Mouse (Mus musculus) gastrocnemius, postnatal 36 days (tissue): ENCODE data around the gene Cpne6. TPM values are rescaled to one million over a fixed set of nuclear protein-coding genes. Genes with fewer than 3 reads are reported as not detected.
A peak's percentile ranks its signal among the peaks of the same experiment; 100 is the strongest.

Experiments
- DNase-seq, 2 experiments: peaks; one replicate each; pipeline ENCODE4 v3.0.0; 2022
- intact Hi-C: fragments of 180-260 bp; cut with DNase I; formaldehyde crosslinking; loops from one replicate; pipeline ENCODE4 v1.15.1; 2025
- total RNA-seq, 2 experiments: library from RNA; stranded (reverse); gene quantifications; 2 replicates each; pipeline ENCODE4 v1.2.3; 2021

Cpne6 gene
- total RNA-seq, 2 experiments from 2014 or later, result not detected

DNA sequence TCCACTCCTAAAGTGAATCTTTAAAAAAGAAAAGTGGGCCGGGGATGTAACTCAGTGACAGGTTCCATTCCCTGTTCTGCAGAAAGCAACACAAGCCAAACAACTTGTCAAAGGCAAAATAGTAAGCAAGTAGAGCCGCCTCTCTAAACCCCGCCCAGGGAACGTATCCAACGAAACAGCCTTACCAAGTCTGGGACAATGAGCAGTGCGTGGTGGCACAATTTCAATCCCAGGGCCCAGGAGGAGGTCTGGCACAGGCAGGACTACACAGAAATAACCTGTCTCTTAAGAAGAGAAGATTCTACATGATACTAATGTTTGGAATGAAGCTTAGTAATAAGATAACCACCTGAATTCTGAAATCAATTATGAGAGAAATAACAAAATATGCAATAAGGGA is 39.9 kb downstream of the Cpne6 start:
- DNase-seq, result no peak
- intact Hi-C loops, result no loop called here

DNA sequence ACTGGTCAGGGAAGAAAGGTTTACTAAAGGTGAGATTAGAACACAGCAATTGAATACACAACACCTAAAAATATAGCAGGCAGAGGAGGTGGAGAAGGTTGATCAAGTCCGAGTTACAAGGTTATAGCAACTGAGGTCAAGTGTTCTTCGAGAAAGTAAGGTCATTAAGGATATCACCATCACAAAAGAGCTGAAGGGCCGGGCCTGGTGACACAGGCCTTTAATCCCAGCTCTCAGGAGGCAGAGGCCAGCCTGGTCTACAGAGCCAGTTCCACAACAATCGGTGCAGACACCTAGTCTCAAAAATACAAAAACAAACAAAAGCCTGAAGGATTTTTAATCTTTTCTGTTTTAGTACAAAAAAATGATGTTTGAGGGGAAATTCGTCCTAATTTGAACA is 41.1 kb downstream of the Cpne6 start:
- no peak for DNase-seq
- intact Hi-C loops, result no loop called here

DNA sequence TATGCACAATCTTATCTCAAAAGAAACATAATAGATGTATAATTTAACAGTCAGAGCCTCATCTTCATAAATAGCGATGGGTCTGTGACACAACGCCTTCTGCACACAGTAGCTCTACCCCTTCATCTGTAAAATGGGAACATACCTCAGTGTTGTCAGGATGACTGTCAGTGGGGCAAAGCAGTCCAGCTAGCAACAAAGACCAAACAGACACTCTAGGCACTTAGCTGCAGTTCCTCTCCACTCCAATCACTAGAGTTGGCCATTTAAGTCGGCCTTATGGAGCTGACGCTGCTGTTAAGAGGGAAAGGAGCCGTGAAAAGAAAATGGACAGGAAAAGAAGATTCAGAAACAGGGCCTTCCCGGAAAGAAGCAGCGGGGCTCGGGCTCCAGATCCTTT is 41.5 kb downstream of the Cpne6 start:
- intact Hi-C loops, result no loop called here
- no peak for DNase-seq

DNA sequence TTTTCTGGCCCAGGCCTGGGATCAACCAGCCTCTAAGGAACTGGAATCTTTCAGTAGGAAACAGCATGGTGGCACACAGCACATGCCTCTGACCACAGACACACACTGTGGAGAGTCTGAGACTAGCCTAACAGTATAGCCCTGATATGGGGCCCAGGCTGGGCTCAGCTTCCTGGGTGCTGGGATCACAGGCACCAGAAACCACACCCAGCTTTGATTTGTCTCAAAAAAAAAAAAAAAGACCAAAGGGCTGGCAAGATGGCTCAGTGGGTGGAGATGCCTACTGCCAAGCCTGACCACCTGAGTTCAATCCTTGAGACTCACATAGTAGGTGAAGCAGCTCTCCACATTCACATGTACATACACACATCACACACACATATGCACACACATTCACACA is 44.4 kb downstream of the Cpne6 start:
- intact Hi-C loops, result no loop called here
- no peak for DNase-seq

- intact Hi-C loops, result no loop called here
- no peak for DNase-seq
Measured at GRCm38 (mm10) chr14:55555788-55556187, 45.5 kb downstream of the Cpne6 start.

GRCm38 (mm10) chr14:55557003-55557402 is 46.8 kb downstream of the Cpne6 start:
- peak; percentile 54 to 65 for DNase-seq
- intact Hi-C loops, result loop anchor here (1.0 kb wide), 1 partner anchor 60 kb away; no protein-coding TSS in a partner anchor

GRCm38 (mm10) chr14:55557587-55557986 is 47.3 kb downstream of the Cpne6 start:
- intact Hi-C loops, result loop anchor here (1.0 kb wide), 1 partner anchor 60 kb away; no protein-coding TSS in a partner anchor
- no peak for DNase-seq

DNA sequence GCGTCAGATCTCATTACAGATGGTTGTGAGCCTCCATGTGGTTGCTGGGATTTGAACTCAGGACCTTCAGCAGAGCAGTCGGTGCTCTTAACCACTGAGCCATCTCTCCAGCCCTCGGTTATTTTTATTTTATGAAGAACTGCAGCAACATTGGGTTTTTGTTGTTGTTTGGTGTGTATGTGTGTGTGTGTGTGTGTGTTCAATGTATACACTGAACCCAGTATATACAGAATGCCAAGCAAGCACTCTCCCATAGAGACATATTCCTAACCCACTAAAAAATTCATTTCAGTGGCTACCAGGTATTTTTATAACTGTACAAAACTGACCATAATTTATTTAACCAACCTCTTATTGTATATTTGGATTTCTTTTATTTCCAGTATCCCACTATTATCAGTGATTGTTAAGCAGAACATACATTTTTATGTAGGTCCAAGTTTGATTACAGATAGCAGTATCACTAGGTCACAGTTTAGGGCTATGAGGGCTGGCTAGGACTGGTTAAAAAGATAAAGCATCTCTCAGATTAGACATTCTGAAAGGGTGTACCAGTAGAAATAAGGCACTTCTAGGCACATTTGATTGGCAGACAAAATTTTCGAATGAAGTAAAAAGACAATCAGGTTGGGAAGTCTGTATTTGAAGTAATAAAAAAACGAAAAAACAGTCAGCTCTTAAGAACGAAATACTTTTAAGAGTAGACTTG is 48.6 kb downstream of the Cpne6 start:
- intact Hi-C loops, result no loop called here
- no peak for DNase-seq

DNA sequence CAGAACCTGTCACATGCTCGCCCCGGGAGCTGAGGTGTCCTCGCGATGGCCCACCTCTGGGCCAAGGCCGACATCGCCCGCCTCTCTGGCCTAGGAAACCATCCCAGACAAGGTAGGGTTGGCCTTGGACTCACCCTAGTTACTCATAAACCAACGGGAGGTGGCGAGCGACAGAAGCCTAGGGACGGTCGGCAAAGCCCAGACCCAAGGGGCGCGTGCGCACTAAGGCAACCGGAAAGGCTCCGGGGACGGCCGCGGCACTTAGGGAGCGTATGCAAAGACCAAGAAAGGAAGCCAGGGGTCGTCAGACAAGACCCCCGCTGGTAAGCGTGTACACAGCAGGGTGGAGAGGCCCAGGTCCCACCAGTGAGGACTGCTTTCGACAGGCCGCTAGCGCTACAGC is 49.6 kb downstream of the Cpne6 start, which contains the start of gene Dcaf11:
Dcaf11 (plus strand) TSS at position 208 of the 403 bp plus-strand sequence.
- intact Hi-C loops, result loop anchor here (5.0 kb wide), 1 partner anchor 43 kb away; the partner anchor contains the start of gene Irf9
- peak; percentile 86 to 87 for DNase-seq

GRCm38 (mm10) chr14:55560202-55561073 is 50.2 kb downstream of the Cpne6 start, which contains the start of gene A730061H03Rik:
Gene A730061H03Rik, minus strand, starts transcription at chr14:55560406.
- intact Hi-C loops, result loop anchor here (5.0 kb wide), 1 partner anchor 42 kb away; the partner anchor contains the start of gene Irf9
- DNase-seq, result peak; percentile 97 to 98

- no peak for DNase-seq
- intact Hi-C loops, result loop anchor here (2.0 to 5.0 kb wide), 2 partner anchors 15 to 40 kb away; partner anchors contain the start of gene Irf9
Measured at GRCm38 (mm10) chr14:55561860-55562259, 51.6 kb downstream of the Cpne6 start.

DNA sequence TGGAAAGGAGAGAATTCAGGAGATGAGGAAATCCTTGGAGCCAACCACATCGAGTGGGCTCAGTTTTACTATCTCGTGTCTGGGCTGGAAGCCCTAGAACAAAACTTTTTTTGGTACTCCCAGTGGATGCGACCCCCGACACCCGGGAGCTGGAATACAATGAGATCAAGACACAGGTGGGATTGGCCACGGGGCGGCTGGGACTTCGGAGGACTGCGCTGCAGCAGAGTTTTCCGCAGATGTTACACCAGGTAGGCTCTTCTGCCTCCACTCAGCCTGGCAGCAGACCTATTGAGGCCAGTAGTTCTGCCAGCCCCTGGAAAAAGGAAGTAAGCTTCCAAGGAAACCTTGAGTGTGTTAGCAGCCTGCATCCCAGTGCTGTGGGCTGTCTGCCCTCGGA is 53.0 kb downstream of the Cpne6 start:
- no peak for DNase-seq
- intact Hi-C loops, result loop anchor here (2.0 to 5.0 kb wide), 2 partner anchors 14 to 39 kb away; partner anchors contain the start of gene Irf9

GRCm38 (mm10) chr14:55565748-55566147 is 55.5 kb downstream of the Cpne6 start:
- no peak for DNase-seq
- intact Hi-C loops, result no loop called here

Other genes with a start within 250 kb of the Cpne6 start
- 10 to 100 TPM; 43.3 to 50.8 TPM for gene Dhrs4, start 31.7 kb upstream of the Cpne6 start, total RNA-seq
- under 1 TPM; 0.47 to 0.89 TPM for gene Carmil3, start 19.8 kb upstream of the Cpne6 start, total RNA-seq
- not detected for gene Nrl, start 14.5 kb downstream of the Cpne6 start, total RNA-seq
- 1 to 10 TPM; 4.2 to 4.5 TPM for gene Pck2, start 29.8 kb downstream of the Cpne6 start, total RNA-seq
- 100 to 1,000 TPM; 102 to 123 TPM for gene Dcaf11, start 49.6 kb downstream of the Cpne6 start, total RNA-seq
- gene A730061H03Rik, start 50.0 kb downstream of the Cpne6 start, total RNA-seq, result not detected
- 100 to 1,000 TPM; 296 to 299 TPM for gene Fitm1, start 65.2 kb downstream of the Cpne6 start, total RNA-seq
- gene Psme1, start 67.7 kb downstream of the Cpne6 start, total RNA-seq, result 10 to 100 TPM; 67.4 to 69.7 TPM
- 10 to 100 TPM; 29.6 to 34.6 TPM for gene Emc9, start 74.9 kb downstream of the Cpne6 start, total RNA-seq
- 10 to 100 TPM; 55.2 to 59.5 TPM for gene Psme2, start 80.7 kb downstream of the Cpne6 start, total RNA-seq
- gene Rnf31, start 81.3 kb downstream of the Cpne6 start, total RNA-seq, result 10 to 100 TPM; 18.8 to 19.6 TPM
- 1 to 10 TPM; 4.1 to 4.6 TPM for gene Irf9, start 93.1 kb downstream of the Cpne6 start, total RNA-seq
- not detected for gene Rec8, start 107.6 kb downstream of the Cpne6 start, total RNA-seq
- 10 to 100 TPM; 62.1 to 66.9 TPM for gene Ipo4, start 125.5 kb downstream of the Cpne6 start, total RNA-seq
- gene Gm49378, start 127.5 kb downstream of the Cpne6 start, total RNA-seq, result 1 to 10 TPM in 1 of 2 experiments, not detected in 1; 1.0 TPM
- 10 to 100 TPM; 15.0 to 15.2 TPM for gene Tm9sf1, start 133.4 kb downstream of the Cpne6 start, total RNA-seq
- under 1 TPM in 1 of 2 experiments, not detected in 1; 0.23 TPM for gene Tssk4, start 139.7 kb downstream of the Cpne6 start, total RNA-seq
- gene Mdp1, start 150.1 kb downstream of the Cpne6 start, total RNA-seq, result 10 to 100 TPM; 14.2 to 16.8 TPM
- gene Gmpr2, start 161.5 kb downstream of the Cpne6 start, total RNA-seq, result 1 to 10 TPM; 1.9 to 2.6 TPM
- gene Nedd8, start 161.7 kb downstream of the Cpne6 start, total RNA-seq, result 100 to 1,000 TPM; 174 to 184 TPM
- 10 to 100 TPM in 1 of 2 experiments, 1 to 10 TPM in 1; 9.4 to 10.8 TPM for gene Tinf2, start 171.4 kb downstream of the Cpne6 start, total RNA-seq
- not detected for gene Tgm1, start 203.5 kb downstream of the Cpne6 start, total RNA-seq
- 1 to 10 TPM; 8.9 to 9.4 TPM for gene Rabggta, start 211.8 kb downstream of the Cpne6 start, total RNA-seq
- gene Dhrs1, start 235.2 kb downstream of the Cpne6 start, total RNA-seq, result 10 to 100 TPM; 27.3 to 35.9 TPM
- 10 to 100 TPM; 10.5 to 11.8 TPM for gene Nop9, start 235.2 kb downstream of the Cpne6 start, total RNA-seq
- not detected for gene Cideb, start 248.0 kb downstream of the Cpne6 start, total RNA-seq